Mouse (Mus musculus): Measurements from ENCODE around the gene Gucd1.

- TF ChIP-seq CTCF (IDR thresholded peaks at IDR 0.05; ENCODE audit: borderline replicate concordance, control insufficient read depth, extremely low read depth, insufficient read depth, low read length, poor library complexity) (no peak), POLR2A (IDR thresholded peaks at IDR 0.05; ENCODE audit: control insufficient read depth, extremely low read depth, insufficient read depth, low read length, poor library complexity) (no peak)
Observed at GRCm38 (mm10) chr10:75326553-75326952, 191.2 kb downstream of the Gucd1 start.
